Mouse (Mus musculus): ENCODE results near the gene Omp. TPM values are rescaled to one million over a fixed set of nuclear protein-coding genes. Genes with fewer than 3 reads are reported as not detected.
A peak's percentile ranks its signal among the peaks of the same experiment; 100 is the strongest.

Gene Omp
- total RNA-seq, 2 experiments from 2014 or later = 0.31 to 0.64 TPM

- peak; percentile 90 for ATAC-seq (replicated peaks; ENCODE audit: poor library complexity, severe bottlenecking)
Measured at GRCm38 (mm10) chr7:98171141-98172073, 26.1 kb upstream of the Omp start.

- peak; percentile 73 for ATAC-seq (replicated peaks; ENCODE audit: poor library complexity, severe bottlenecking)
Measured at GRCm38 (mm10) chr7:98164999-98165528, 19.8 kb upstream of the Omp start.

GRCm38 (mm10) chr7:98164382-98164998 is 19.2 kb upstream of the Omp start:
- ATAC-seq (replicated peaks; ENCODE audit: poor library complexity, severe bottlenecking) = no peak

- no peak for ATAC-seq (replicated peaks; ENCODE audit: poor library complexity, severe bottlenecking)
Measured at GRCm38 (mm10) chr7:98163700-98164099, 18.4 kb upstream of the Omp start.

GRCm38 (mm10) chr7:98162239-98162638 is 16.9 kb upstream of the Omp start:
- ATAC-seq (replicated peaks; ENCODE audit: poor library complexity, severe bottlenecking) = no peak

GRCm38 (mm10) chr7:98160041-98160740 is 14.9 kb upstream of the Omp start:
- ATAC-seq (replicated peaks; ENCODE audit: poor library complexity, severe bottlenecking) = no peak

- ATAC-seq (replicated peaks; ENCODE audit: poor library complexity, severe bottlenecking) = no peak
Measured at GRCm38 (mm10) chr7:98158481-98158880, 13.2 kb upstream of the Omp start.

- no peak for ATAC-seq (replicated peaks; ENCODE audit: poor library complexity, severe bottlenecking)
Measured at GRCm38 (mm10) chr7:98157636-98158332, 12.5 kb upstream of the Omp start.

GRCm38 (mm10) chr7:98156280-98156665 is 11.0 kb upstream of the Omp start:
- ATAC-seq (replicated peaks; ENCODE audit: poor library complexity, severe bottlenecking) = no peak

- ATAC-seq (replicated peaks; ENCODE audit: poor library complexity, severe bottlenecking) = peak; percentile 65
Measured at GRCm38 (mm10) chr7:98155546-98156279, 10.4 kb upstream of the Omp start.

- ATAC-seq (replicated peaks; ENCODE audit: poor library complexity, severe bottlenecking) = no peak
Measured at GRCm38 (mm10) chr7:98153892-98154291, 8.6 kb upstream of the Omp start.

GRCm38 (mm10) chr7:98153345-98153744 is 8.0 kb upstream of the Omp start:
- no peak for ATAC-seq (replicated peaks; ENCODE audit: poor library complexity, severe bottlenecking)

- no peak for ATAC-seq (replicated peaks; ENCODE audit: poor library complexity, severe bottlenecking)
Measured at GRCm38 (mm10) chr7:98152400-98152799, 7.1 kb upstream of the Omp start.

- no peak for ATAC-seq (replicated peaks; ENCODE audit: poor library complexity, severe bottlenecking)
Measured at GRCm38 (mm10) chr7:98150525-98150924, 5.2 kb upstream of the Omp start.

- ATAC-seq (replicated peaks; ENCODE audit: poor library complexity, severe bottlenecking) = no peak
Measured at GRCm38 (mm10) chr7:98149802-98150201, 4.5 kb upstream of the Omp start.

- ATAC-seq (replicated peaks; ENCODE audit: poor library complexity, severe bottlenecking) = no peak
Measured at GRCm38 (mm10) chr7:98148721-98149407, 3.6 kb upstream of the Omp start.

GRCm38 (mm10) chr7:98147766-98148165 is 2.5 kb upstream of the Omp start:
- ATAC-seq (replicated peaks; ENCODE audit: poor library complexity, severe bottlenecking) = no peak

- no peak for ATAC-seq (replicated peaks; ENCODE audit: poor library complexity, severe bottlenecking)
Measured at GRCm38 (mm10) chr7:98146447-98146845, 1.1 kb upstream of the Omp start.

GRCm38 (mm10) chr7:98145842-98146446 is 642 bp upstream of the Omp start:
- no peak for ATAC-seq (replicated peaks; ENCODE audit: poor library complexity, severe bottlenecking)

All from granulocyte monocyte progenitor cell, adult 5-6 weeks (primary cell).